Mouse (Mus musculus) kidney, postnatal 0 days (tissue): ENCODE measurements around the gene Mrps36. TPM values are rescaled to one million over a fixed set of nuclear protein-coding genes. Genes with fewer than 3 reads are reported as not detected.

Experiments used
- ATAC-seq: fragments of 200-750 bp; cut with Nextera tagmentation; replicated peaks from 2 replicates; pipeline ENCODE4 v1.8.0; 2017; ENCODE audit warnings: low read depth, moderate number of reproducible peaks, moderate TSS enrichment, moderate library complexity; ENCODE audit not compliant: low FRiP score
- DNase-seq: peaks from one replicate; pipeline ENCODE4 v3.0.0-alpha.2; 2016; ENCODE audit warnings: low spot score
- H3K27ac ChIP-seq: fragments of 300-500 bp; sonication (generic); 2 replicates; pipeline ENCODE4 v1.5.1; 2014; ENCODE audit warnings: mild to moderate bottlenecking
- H3K27me3 ChIP-seq: fragments of 300-500 bp; sonication (generic); 2 replicates; pipeline ENCODE4 v1.6.1; 2014; ENCODE audit warnings: low read length, mixed read lengths; ENCODE audit not compliant: insufficient read depth
- H3K36me3 ChIP-seq: fragments of 300-500 bp; sonication (generic); 2 replicates; pipeline ENCODE4 v1.6.1; 2014; ENCODE audit warnings: low read length, mixed read lengths; ENCODE audit not compliant: insufficient read depth
- H3K4me1 ChIP-seq: fragments of 300-500 bp; sonication (generic); replicated peaks from 2 replicates; pipeline ENCODE4 v1.6.1; 2014; ENCODE audit warnings: antibody characterized with exemption, low read length, mixed read lengths; ENCODE audit not compliant: insufficient read depth
- H3K4me2 ChIP-seq: fragments of 300-500 bp; sonication (generic); 2 replicates; pipeline ENCODE4 v1.6.1; 2014; ENCODE audit warnings: mild to moderate bottlenecking, low read length, moderate library complexity, mixed read lengths
- H3K4me3 ChIP-seq: fragments of 300-500 bp; sonication (generic); replicated peaks from 2 replicates; pipeline ENCODE4 v1.5.1; 2014; ENCODE audit warnings: low read depth, low read length
- H3K9ac ChIP-seq: fragments of 300-500 bp; sonication (generic); 2 replicates; pipeline ENCODE4 v1.6.1; 2014; ENCODE audit warnings: low read depth, low read length
- H3K9me3 ChIP-seq: fragments of 300-500 bp; sonication (generic); replicated peaks from 2 replicates; pipeline ENCODE4 v1.6.1; 2016; ENCODE audit warnings: low read length, inconsistent platforms, mixed read lengths
- CTCF ChIP-seq: IDR thresholded peaks from 2 replicates; pipeline ENCODE4 v1.5.1; 2016; ENCODE audit warnings: antibody characterized with exemption, low read depth, mild to moderate bottlenecking, moderate library complexity
- WGBS: fragments of 180-500 bp; shearing (Covaris S2); extraction: QIAGEN DNeasy Blood & Tissue Kit; methylation state at CpG from one replicate; pipeline ENCODE4 v1.1.7; 2014; 5-methylcytosine and 5-hydroxymethylcytosine counted together
- polyA plus RNA-seq: library from polyadenylated mRNA; unstranded; fragments of >200 nt; fragmentation: Nextera tagmentation; extraction: Ambion mirVana; gene quantifications from 2 replicates; pipeline ENCODE4 v1.2.1, GENCODE M21; 2015

The Mrps36 gene
- polyA plus RNA-seq, 1 experiment from 2014 or later: 255 TPM

- WGBS: 91% methylated on average over 2 of the region's 2 CpGs
- no peak overlapping the region for H3K9ac ChIP-seq
- peak; percentile 21 for DNase-seq
- no peak overlapping the region for H3K4me3 ChIP-seq
- H3K4me1 ChIP-seq: no peaks in the 10 kb centered on the region
- H3K27ac ChIP-seq: no peak overlapping the region
- peak; percentile 49 for TF ChIP-seq CTCF
- H3K27me3 ChIP-seq: no peaks in the 10 kb centered on the region
- no peak overlapping the region for H3K4me2 ChIP-seq
- peak; percentile 68; the same call in 1 of the 2 replicates for ATAC-seq
- peaks cover 55% of the 10 kb centered on the region for H3K36me3 ChIP-seq
- H3K9me3 ChIP-seq: no peaks in the 10 kb centered on the region
These were observed 41.0 kb downstream of the Mrps36 start for GRCm38 (mm10) chr13:100703468-100703867.

GRCm38 (mm10) chr13:100698866-100699265 lies 45.6 kb downstream of the Mrps36 start:
- Histone ChIP-seq H3K4me1 (no peaks in the 10 kb centered on the region), H3K27ac (no peak overlapping the region), H3K4me3 (no peak overlapping the region), H3K9ac (no peak overlapping the region), H3K4me2 (no peak overlapping the region), H3K27me3 (no peaks in the 10 kb centered on the region), H3K9me3 (no peaks in the 10 kb centered on the region), H3K36me3 (peaks cover 44% of the 10 kb centered on the region)
- TF ChIP-seq CTCF: no peak
- 95% methylated on average over 10 of the region's 10 CpGs for WGBS
- DNase-seq: no peak
- ATAC-seq: no peak

- Histone ChIP-seq H3K27ac (no peak overlapping the region), H3K4me2 (no peak overlapping the region), H3K27me3 (no peaks in the 10 kb centered on the region), H3K36me3 (peaks cover 33% of the 10 kb centered on the region), H3K9ac (no peak overlapping the region), H3K4me3 (no peak overlapping the region), H3K4me1 (no peaks in the 10 kb centered on the region), H3K9me3 (no peaks in the 10 kb centered on the region)
- no peak for ATAC-seq
- no peak for DNase-seq
- TF ChIP-seq CTCF: no peak
- WGBS: 96% methylated on average over 3 of the region's 3 CpGs
These were observed 46.9 kb downstream of the Mrps36 start for GRCm38 (mm10) chr13:100697541-100697940.

GRCm38 (mm10) chr13:100687513-100687912 lies 56.9 kb downstream of the Mrps36 start:
- Histone ChIP-seq H3K9ac (no peak overlapping the region), H3K36me3 (no peaks in the 10 kb centered on the region), H3K4me3 (no peak overlapping the region), H3K27me3 (no peaks in the 10 kb centered on the region), H3K4me2 (no peak overlapping the region), H3K9me3 (no peaks in the 10 kb centered on the region), H3K4me1 (no peaks in the 10 kb centered on the region), H3K27ac (no peak overlapping the region)
- TF ChIP-seq CTCF: peak; percentile 19; the same call in 1 of the 2 replicates
- 74% methylated on average over 7 of the region's 7 CpGs for WGBS
- ATAC-seq (no peak), DNase-seq (no peak)

Other genes starting within 250 kb of the Mrps36 start
- 35.3 and 37.8 TPM in 2 replicates for gene Ocln, start 191.9 kb downstream of the Mrps36 start, polyA plus RNA-seq
- 17.0 TPM in 2 replicates for gene Marveld2, start 127.7 kb downstream of the Mrps36 start, polyA plus RNA-seq
- 257 TPM in 2 replicates for gene Ak6, start 93.7 kb downstream of the Mrps36 start, polyA plus RNA-seq
- 18.6 and 19.7 TPM in 2 replicates for gene Rad17, start 93.6 kb downstream of the Mrps36 start, polyA plus RNA-seq
- 17.0 and 17.4 TPM in 2 replicates for gene Taf9, start 93.1 kb downstream of the Mrps36 start, polyA plus RNA-seq
- gene Ccdc125, start 74.9 kb downstream of the Mrps36 start, polyA plus RNA-seq: 6.1 and 6.8 TPM in 2 replicates
- gene Cdk7, start 13.7 kb downstream of the Mrps36 start, polyA plus RNA-seq: 87.2 and 89.1 TPM in 2 replicates
- gene Cenph, start 31.2 kb upstream of the Mrps36 start, polyA plus RNA-seq: 20.9 and 23.8 TPM in 2 replicates
- gene Ccnb1, start 41.9 kb upstream of the Mrps36 start, polyA plus RNA-seq: 101 and 103 TPM in 2 replicates
- gene Slc30a5, start 88.8 kb upstream of the Mrps36 start, polyA plus RNA-seq: 53.0 and 54.5 TPM in 2 replicates